Mouse (Mus musculus) hindbrain, postnatal 0 days (tissue): Measurements from ENCODE around the gene Spr. TPM values are rescaled to one million over a fixed set of nuclear protein-coding genes. Genes with fewer than 3 reads are reported as not detected.
"Not testable (repeated sequence)": the region's sequence is repeated elsewhere in the genome, so short reads cannot be mapped to it uniquely, and the experiment has no call there.

Experiments used
- ATAC-seq: fragments of 200-750 bp; cut with Nextera tagmentation; 2 replicates; pipeline ENCODE4 v1.8.0; 2017; ENCODE audit warnings: mild to moderate bottlenecking, moderate TSS enrichment, moderate library complexity
- DNase-seq: peaks from one replicate; pipeline ENCODE4 v3.0.0-alpha.2; 2015; ENCODE audit warnings: low spot score
- H3K27ac ChIP-seq: fragments of 300-500 bp; sonication (generic); 2 replicates; pipeline ENCODE4 v1.5.1; 2014; ENCODE audit warnings: mild to moderate bottlenecking
- H3K27me3 ChIP-seq: fragments of 300-500 bp; sonication (generic); 2 replicates; pipeline ENCODE4 v1.6.1; 2014; ENCODE audit warnings: low read length, mixed read lengths; ENCODE audit not compliant: insufficient read depth
- H3K36me3 ChIP-seq: fragments of 300-500 bp; sonication (generic); 2 replicates; pipeline ENCODE4 v1.6.1; 2014; ENCODE audit warnings: low read length, mixed read lengths; ENCODE audit not compliant: insufficient read depth
- H3K4me1 ChIP-seq: fragments of 300-500 bp; sonication (generic); 2 replicates; pipeline ENCODE4 v1.6.1; 2014; ENCODE audit warnings: antibody characterized with exemption, low read length, mixed read lengths; ENCODE audit not compliant: insufficient read depth
- H3K4me2 ChIP-seq: fragments of 300-500 bp; sonication (generic); 2 replicates; pipeline ENCODE4 v1.6.1; 2014; ENCODE audit warnings: low read depth, mild to moderate bottlenecking, low read length, moderate library complexity, mixed read lengths
- H3K4me3 ChIP-seq: fragments of 300-500 bp; sonication (generic); 2 replicates; pipeline ENCODE4 v1.5.1; 2014; ENCODE audit warnings: low read length
- H3K9ac ChIP-seq: fragments of 300-500 bp; sonication (generic); replicated peaks from 2 replicates; pipeline ENCODE4 v1.6.1; 2014; ENCODE audit warnings: mild to moderate bottlenecking, low read length, moderate library complexity, mixed read lengths
- H3K9me3 ChIP-seq: fragments of 300-500 bp; sonication (generic); 2 replicates; pipeline ENCODE4 v1.6.1; 2016; ENCODE audit warnings: low read length, mixed read lengths
- CTCF ChIP-seq: IDR thresholded peaks from 2 replicates; pipeline ENCODE4 v1.5.1; 2016; ENCODE audit warnings: antibody characterized with exemption, control low read depth, low read depth
- WGBS: fragments of 180-500 bp; shearing (Covaris S2); extraction: QIAGEN DNeasy Blood & Tissue Kit; methylation state at CpG from one replicate; pipeline ENCODE4 v1.1.7; 2014; 5-methylcytosine and 5-hydroxymethylcytosine counted together
- polyA plus RNA-seq: library from polyadenylated mRNA; unstranded; fragments of >200 nt; fragmentation: Nextera tagmentation; extraction: Ambion mirVana; gene quantifications from 2 replicates; pipeline ENCODE4 v1.2.1, GENCODE M21; 2015
- total RNA-seq: library from RNA; depleted of rRNA; stranded (reverse); fragments of >200 nt; gene quantifications from 2 replicates; pipeline ENCODE4 v1.2.3, GENCODE M21; 2014

The Spr gene
- total and polyA plus RNA-seq, 2 experiments from 2014 or later, result 36.1 to 44.3 TPM

- peak; percentile 54 for DNase-seq
- 39% methylated on average over 11 of the region's 11 CpGs for WGBS
- Histone ChIP-seq H3K4me3 (no peak overlapping the region), H3K27me3 (no peaks in the 10 kb centered on the region), H3K36me3 (no peaks in the 10 kb centered on the region), H3K9ac (no peak overlapping the region), H3K27ac (no peak overlapping the region), H3K4me2 (0 out of 2 replicates have a peak overlapping the region, but pooled peaks have one; percentile 7), H3K9me3 (no peaks in the 10 kb centered on the region), H3K4me1 (no peaks in the 10 kb centered on the region)
- no peak for TF ChIP-seq CTCF
- peak; percentile 54 for ATAC-seq
Measured at GRCm38 (mm10) chr6:85165440-85165921, 27.9 kb upstream of the Spr start.

- DNase-seq (peak; percentile 89), ATAC-seq (peak; percentile 45; the same call in 1 of the 2 replicates)
- Histone ChIP-seq H3K27ac (no peak overlapping the region), H3K4me2 (no peak overlapping the region), H3K27me3 (no peaks in the 10 kb centered on the region), H3K9ac (no peak overlapping the region), H3K4me3 (no peak overlapping the region), H3K4me1 (no peaks in the 10 kb centered on the region), H3K36me3 (no peaks in the 10 kb centered on the region), H3K9me3 (no peaks in the 10 kb centered on the region)
- TF ChIP-seq CTCF, result peak; percentile 93
- 38% methylated on average over 4 of the region's 4 CpGs for WGBS
Measured at GRCm38 (mm10) chr6:85160201-85160923, 22.8 kb upstream of the Spr start.

- ATAC-seq, result peak; percentile 65; the same call in 1 of the 2 replicates
- WGBS, result 20% methylated on average over 6 of the region's 6 CpGs
Measured at GRCm38 (mm10) chr6:85159092-85159760, 21.7 kb upstream of the Spr start.

DNA sequence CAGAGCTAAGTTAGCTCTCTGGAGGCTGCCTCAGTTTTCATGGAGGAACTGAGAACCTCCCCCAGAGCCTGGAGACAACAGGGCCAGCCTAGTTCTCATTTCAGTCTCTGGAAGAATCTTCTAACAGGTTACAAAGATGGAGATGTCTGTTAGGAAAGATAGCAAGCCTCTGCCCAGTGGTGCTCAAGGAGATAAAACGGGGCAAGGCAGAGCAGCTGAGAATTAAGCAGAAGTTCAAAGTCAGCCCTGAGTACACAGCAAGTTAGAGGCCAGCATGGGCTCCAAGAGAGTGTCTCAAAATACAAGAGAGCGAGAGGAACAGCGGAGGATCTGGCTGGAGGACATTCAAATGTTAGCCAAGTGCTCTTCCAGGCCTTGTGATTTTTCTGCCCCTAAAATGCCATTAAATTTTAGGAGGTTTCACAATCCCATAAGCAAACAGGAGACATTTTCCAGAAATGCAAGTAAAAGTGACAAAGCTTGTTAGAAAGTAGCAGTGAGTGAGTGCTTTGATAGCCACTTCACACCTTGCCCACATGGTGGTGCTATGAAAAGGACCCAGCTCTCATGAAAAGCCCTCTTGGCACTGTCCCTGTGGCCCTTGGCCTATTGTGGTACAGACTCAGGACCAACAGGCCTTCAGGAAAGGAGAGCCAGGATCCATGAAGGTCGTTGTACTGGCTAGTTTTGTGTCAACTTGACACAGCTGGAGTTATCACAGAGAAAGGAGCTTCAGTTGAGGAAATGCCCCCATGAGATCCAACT, 20.7 kb upstream of the Spr start:
- ATAC-seq, H3K27ac ChIP-seq, H3K27me3 ChIP-seq, H3K36me3 ChIP-seq, DNase-seq, H3K4me2 ChIP-seq, H3K9me3 ChIP-seq, H3K9ac ChIP-seq, H3K4me1 ChIP-seq, H3K4me3 ChIP-seq: not testable (repeated sequence)
- 79% methylated on average over 4 of the region's 4 CpGs for WGBS
- peak; percentile 49 for TF ChIP-seq CTCF

More at GRCm38 (mm10) chr6:85159092-85159760, 21.7 kb upstream of the Spr start:
- not testable (repeated sequence) for H3K4me3 ChIP-seq, H3K4me1 ChIP-seq, H3K4me2 ChIP-seq, H3K9me3 ChIP-seq, H3K27me3 ChIP-seq, H3K27ac ChIP-seq, H3K9ac ChIP-seq, H3K36me3 ChIP-seq
- peak; percentile 85 for TF ChIP-seq CTCF
- peak; percentile 69 for DNase-seq

DNA sequence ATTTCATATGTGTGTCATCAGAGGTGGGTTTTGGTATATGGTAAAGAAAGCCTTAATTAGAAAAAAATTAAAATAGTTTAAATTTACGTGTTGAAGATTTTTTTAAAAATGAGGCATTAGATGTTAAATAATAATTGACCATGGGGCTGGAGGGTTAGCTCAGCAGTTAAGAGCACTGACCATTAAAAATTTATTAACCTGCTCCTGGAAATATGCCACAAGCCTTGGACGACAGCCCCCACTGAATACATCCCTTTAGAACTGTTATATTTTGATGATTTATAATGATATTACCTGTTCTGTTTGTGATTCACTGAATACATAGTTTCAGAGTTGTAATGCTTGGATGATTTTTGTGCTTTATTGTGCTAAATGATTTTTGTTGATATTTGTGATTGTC, 19.0 kb upstream of the Spr start:
- not testable (repeated sequence) for H3K4me1 ChIP-seq, DNase-seq, H3K4me3 ChIP-seq, H3K4me2 ChIP-seq, H3K9ac ChIP-seq, H3K27ac ChIP-seq, ATAC-seq, H3K36me3 ChIP-seq, H3K9me3 ChIP-seq, H3K27me3 ChIP-seq
- 80% methylated on average over 2 of the region's 2 CpGs for WGBS

GRCm38 (mm10) chr6:85154861-85155528, 17.4 kb upstream of the Spr start:
- 2% methylated on average over 34 of the region's 34 CpGs for WGBS
- Histone ChIP-seq H3K27ac (no peak overlapping the region), H3K9ac (peak overlapping the region; percentile 7; the same call in 1 of the 2 replicates), H3K4me1 (no peaks in the 10 kb centered on the region), H3K4me3 (peak overlapping the region; percentile 20), H3K27me3 (no peaks in the 10 kb centered on the region), H3K4me2 (peak overlapping the region; percentile 70), H3K36me3 (no peaks in the 10 kb centered on the region), H3K9me3 (no peaks in the 10 kb centered on the region)
- ATAC-seq (peak; percentile 30; the same call in 1 of the 2 replicates), DNase-seq (peak; percentile 66)
- TF ChIP-seq CTCF, result peak; percentile 67
